ENCODE assay signal across 9 mouse cellular contexts in genomic region chr4:138537210-138538083, GRCm38 (mm10).
A peak's percentile ranks its signal among the peaks of the same experiment; 100 is the strongest.
DNase-seq lines count a peak whose midpoint lies in the region; ATAC-seq lines count a peak whose summit lies in the region.
"Had no signal": no experiment of that assay in that cellular context is flagged by ENCODE, and none has a peak within 500 bp of the region (broad histone marks: within the 10 kb centered on the region; RNA-seq: fewer than 3 reads in every experiment).

No protein-coding gene starts in this region.

- no peak overlapping the region for H3K4me2 ChIP-seq in forebrain, embryonic 11.5 days (ENCODE audit: low read depth, low read length, severe bottlenecking)
- no peak overlapping the region for H3K4me2 ChIP-seq in heart, embryonic 12.5 days

- WGBS in forebrain, embryonic 11.5 days, result 27% methylated on average over 10 of the region's 10 CpGs
- 27% methylated on average over 10 of the region's 10 CpGs for WGBS in midbrain, embryonic 10.5 days
- 29% methylated on average over 10 of the region's 10 CpGs for WGBS in heart, embryonic 12.5 days

- peak overlapping the region; percentile 3; the same call in 1 of the 2 replicates for H3K27ac ChIP-seq in forebrain, embryonic 11.5 days (ENCODE audit: low read depth, low read length)
- H3K27ac ChIP-seq in midbrain, embryonic 10.5 days (replicated peaks), result peak overlapping the region; percentile 46
- H3K27ac ChIP-seq in heart, embryonic 12.5 days (ENCODE audit: poor library complexity, severe bottlenecking), result no peak overlapping the region

- H3K4me3 ChIP-seq in forebrain, embryonic 11.5 days (ENCODE audit: low read depth, low read length), result no peak overlapping the region
- H3K4me3 ChIP-seq in midbrain, embryonic 10.5 days, result no peak overlapping the region
- no peak overlapping the region for H3K4me3 ChIP-seq in heart, embryonic 12.5 days

- peak; percentile 28 for DNase-seq in ovary, postnatal 36 days (ENCODE audit: low spot score)
- no peak for DNase-seq in ovary, postnatal 10 days (ENCODE audit: low spot score)
- DNase-seq in forebrain, embryonic 11.5 days (ENCODE audit: low spot score), result peak; percentile 78
- peak; percentile 70 for DNase-seq in kidney, postnatal 10 days
- peak; percentile 59 for DNase-seq in midbrain, embryonic 10.5 days (ENCODE audit: low spot score)
- peak; percentile 85 for DNase-seq in telencephalon, adult 2 months (ENCODE audit: low read depth, low spot score)

- no peaks in the 10 kb centered on the region for H3K27me3 ChIP-seq in forebrain, embryonic 11.5 days (ENCODE audit: control insufficient read depth, insufficient read depth, low read length)
- H3K27me3 ChIP-seq in midbrain, embryonic 10.5 days (ENCODE audit: low read depth, poor library complexity, severe bottlenecking), result 0 out of 2 replicates have a peak, but pooled peaks cover 5% of the 10 kb centered on the region
- H3K27me3 ChIP-seq in heart, embryonic 12.5 days (replicated peaks), result peaks cover 34% of the 10 kb centered on the region
- H3K27me3 ChIP-seq: Patski had no signal

- no peaks in the 10 kb centered on the region for H3K9me3 ChIP-seq in forebrain, embryonic 11.5 days (ENCODE audit: control insufficient read depth, low read length)
- peaks cover 5% of the 10 kb centered on the region; the same call in 1 of the 2 replicates for H3K9me3 ChIP-seq in midbrain, embryonic 10.5 days (replicated peaks)
- peaks cover 9% of the 10 kb centered on the region; the same call in 1 of the 2 replicates for H3K9me3 ChIP-seq in heart, embryonic 12.5 days (replicated peaks)

- H3K36me3 ChIP-seq in forebrain, embryonic 11.5 days (ENCODE audit: control insufficient read depth, insufficient read depth, low read length), result no peaks in the 10 kb centered on the region
- H3K36me3 ChIP-seq in midbrain, embryonic 10.5 days, result no peaks in the 10 kb centered on the region
- no peaks in the 10 kb centered on the region for H3K36me3 ChIP-seq in heart, embryonic 12.5 days

- H3K9ac ChIP-seq in forebrain, embryonic 11.5 days (ENCODE audit: low read length), result no peak overlapping the region
- H3K9ac ChIP-seq in heart, embryonic 12.5 days, result no peak overlapping the region

- peaks cover 3% of the 10 kb centered on the region; the same call in 1 of the 2 replicates for H3K4me1 ChIP-seq in forebrain, embryonic 11.5 days (replicated peaks; ENCODE audit: control insufficient read depth, insufficient read depth, low read length)
- peaks cover 18% of the 10 kb centered on the region for H3K4me1 ChIP-seq in midbrain, embryonic 10.5 days
- no peaks in the 10 kb centered on the region for H3K4me1 ChIP-seq in heart, embryonic 12.5 days (replicated peaks)

- peak; percentile 73 for ATAC-seq in forebrain, embryonic 11.5 days (replicated peaks; ENCODE audit: low FRiP score)
- no peak for ATAC-seq in heart, embryonic 12.5 days (ENCODE audit: insufficient number of reproducible peaks, low FRiP score)
- ATAC-seq in megakaryocyte progenitor cell, adult 5-6 weeks (replicated peaks; ENCODE audit: poor library complexity), result no peak
- ATAC-seq: Patski had no signal
